Mouse (Mus musculus): ENCODE data around the gene Nmnat2.

Gene Nmnat2

GRCm38 (mm10) chr1:153122764-153123163, 168.0 kb downstream of the Nmnat2 start:
- no peak for DNase-seq (ENCODE audit: low spot score in 2 of 2)

GRCm38 (mm10) chr1:153124502-153124901, 169.7 kb downstream of the Nmnat2 start:
- DNase-seq (ENCODE audit: low spot score in 2 of 2), result no peak

GRCm38 (mm10) chr1:153125287-153126275, 170.8 kb downstream of the Nmnat2 start:
- no peak for DNase-seq (ENCODE audit: low spot score in 2 of 2)

GRCm38 (mm10) chr1:153126491-153127381, 171.9 kb downstream of the Nmnat2 start:
- no peak for DNase-seq (ENCODE audit: low spot score in 2 of 2)

GRCm38 (mm10) chr1:153127622-153128021, 172.8 kb downstream of the Nmnat2 start:
- DNase-seq (ENCODE audit: low spot score in 2 of 2), result no peak

- DNase-seq (ENCODE audit: low spot score in 2 of 2), result no peak
Measured at GRCm38 (mm10) chr1:153128780-153129179, 174.0 kb downstream of the Nmnat2 start.

GRCm38 (mm10) chr1:153129992-153130713, 175.4 kb downstream of the Nmnat2 start:
- DNase-seq (ENCODE audit: low spot score in 2 of 2), result peak in 1 of 2 experiments; percentile 17

- no peak for DNase-seq (ENCODE audit: low spot score in 2 of 2)
Measured at GRCm38 (mm10) chr1:153133865-153134781, 179.3 kb downstream of the Nmnat2 start.

GRCm38 (mm10) chr1:153136647-153137046, 181.9 kb downstream of the Nmnat2 start:
- DNase-seq (ENCODE audit: low spot score in 2 of 2), result no peak

- DNase-seq (ENCODE audit: low spot score in 2 of 2), result no peak
Measured at GRCm38 (mm10) chr1:153138486-153138885, 183.7 kb downstream of the Nmnat2 start.

- no peak for DNase-seq (ENCODE audit: low spot score in 2 of 2)
Measured at GRCm38 (mm10) chr1:153139635-153140034, 184.8 kb downstream of the Nmnat2 start.

- DNase-seq (ENCODE audit: low spot score in 2 of 2), result no peak
Measured at GRCm38 (mm10) chr1:153140265-153140664, 185.5 kb downstream of the Nmnat2 start.

GRCm38 (mm10) chr1:153140747-153141228, 186.0 kb downstream of the Nmnat2 start:
- DNase-seq (ENCODE audit: low spot score in 2 of 2), result no peak

- DNase-seq (ENCODE audit: low spot score in 2 of 2), result no peak
Measured at GRCm38 (mm10) chr1:153144021-153144420, 189.2 kb downstream of the Nmnat2 start.

GRCm38 (mm10) chr1:153145791-153146190, 191.0 kb downstream of the Nmnat2 start:
- DNase-seq (ENCODE audit: low spot score in 2 of 2), result no peak

- DNase-seq (ENCODE audit: low spot score in 2 of 2), result no peak
Measured at GRCm38 (mm10) chr1:153152594-153152993, 197.8 kb downstream of the Nmnat2 start.

GRCm38 (mm10) chr1:153153619-153154137, 198.9 kb downstream of the Nmnat2 start:
- no peak for DNase-seq (ENCODE audit: low spot score in 2 of 2)

GRCm38 (mm10) chr1:153155364-153155763, 200.6 kb downstream of the Nmnat2 start:
- DNase-seq (ENCODE audit: low spot score in 2 of 2), result no peak

- DNase-seq (ENCODE audit: low spot score in 2 of 2), result no peak
Measured at GRCm38 (mm10) chr1:153157021-153157623, 202.3 kb downstream of the Nmnat2 start.

GRCm38 (mm10) chr1:153159137-153159536, 204.3 kb downstream of the Nmnat2 start:
- no peak for DNase-seq (ENCODE audit: low spot score in 2 of 2)
